Mouse (Mus musculus): ENCODE results near the gene R3hdml.

Gene R3hdml

GRCm38 (mm10) chr2:163471710-163472465, 20.2 kb upstream of the R3hdml start:
- DNase-seq (ENCODE audit: low spot score in 2 of 2): no peak

- DNase-seq (ENCODE audit: low spot score in 2 of 2): peak; percentile 89 to 97
These were observed 19.7 kb upstream of the R3hdml start, which contains the start of gene Fitm2 for GRCm38 (mm10) chr2:163472466-163472851. Fitm2 (minus strand) TSS chr2:163472629.

GRCm38 (mm10) chr2:163480191-163480825, 11.8 kb upstream of the R3hdml start:
- no peak for DNase-seq (ENCODE audit: low spot score in 2 of 2)

- no peak for DNase-seq (ENCODE audit: low spot score in 2 of 2)
These were observed 10.5 kb upstream of the R3hdml start for GRCm38 (mm10) chr2:163481539-163482029.

GRCm38 (mm10) chr2:163487360-163487759, 4.8 kb upstream of the R3hdml start:
- DNase-seq (ENCODE audit: low spot score in 2 of 2): no peak

GRCm38 (mm10) chr2:163489725-163490291, 2.3 kb upstream of the R3hdml start:
- DNase-seq (ENCODE audit: low spot score in 2 of 2): no peak

- no peak for DNase-seq (ENCODE audit: low spot score in 2 of 2)
These were observed 1.5 kb upstream of the R3hdml start for GRCm38 (mm10) chr2:163490656-163491055.

GRCm38 (mm10) chr2:163491351-163491750, 767 bp upstream of the R3hdml start:
- DNase-seq (ENCODE audit: low spot score in 2 of 2): no peak

- DNase-seq (ENCODE audit: low spot score in 2 of 2): no peak
These were observed 913 bp downstream of the R3hdml start for GRCm38 (mm10) chr2:163493031-163493430.

- no peak for DNase-seq (ENCODE audit: low spot score in 2 of 2)
These were observed 1.9 kb downstream of the R3hdml start for GRCm38 (mm10) chr2:163493976-163494375.

- no peak for DNase-seq (ENCODE audit: low spot score in 2 of 2)
These were observed 2.3 kb downstream of the R3hdml start for GRCm38 (mm10) chr2:163494456-163494855.

- DNase-seq (ENCODE audit: low spot score in 2 of 2): no peak
These were observed 10.1 kb downstream of the R3hdml start for GRCm38 (mm10) chr2:163502219-163502618.

- no peak for DNase-seq (ENCODE audit: low spot score in 2 of 2)
These were observed 11.1 kb downstream of the R3hdml start for GRCm38 (mm10) chr2:163503191-163503590.

- no peak for DNase-seq (ENCODE audit: low spot score in 2 of 2)
These were observed 14.3 kb downstream of the R3hdml start, which contains the start of gene Hnf4a for GRCm38 (mm10) chr2:163506300-163507004. Hnf4a (plus strand) TSS chr2:163506808.

GRCm38 (mm10) chr2:163525761-163526243, 33.7 kb downstream of the R3hdml start:
- DNase-seq (ENCODE audit: low spot score in 2 of 2): no peak

- DNase-seq (ENCODE audit: low spot score in 2 of 2): no peak
These were observed 35.4 kb downstream of the R3hdml start for GRCm38 (mm10) chr2:163527497-163527896.

- no peak for DNase-seq (ENCODE audit: low spot score in 2 of 2)
These were observed 38.3 kb downstream of the R3hdml start for GRCm38 (mm10) chr2:163530418-163530817.

- DNase-seq (ENCODE audit: low spot score in 2 of 2): peak in 1 of 2 experiments; percentile 81
These were observed 39.8 kb downstream of the R3hdml start for GRCm38 (mm10) chr2:163531917-163532316.

- DNase-seq (ENCODE audit: low spot score in 2 of 2): no peak
These were observed 41.1 kb downstream of the R3hdml start for GRCm38 (mm10) chr2:163533226-163533625.

- peak; percentile 58 to 94 for DNase-seq (ENCODE audit: low spot score in 2 of 2)
These were observed 42.9 kb downstream of the R3hdml start for GRCm38 (mm10) chr2:163534958-163535524.

- no peak for DNase-seq (ENCODE audit: low spot score in 2 of 2)
These were observed 45.3 kb downstream of the R3hdml start for GRCm38 (mm10) chr2:163537443-163537842.

Data from left cerebral cortex, adult 9 months (tissue).